Mouse (Mus musculus) embryonic fibroblast, embryonic 13.5 days (primary cell): Measurements from ENCODE around the gene Abca8a. TPM values are rescaled to one million over a fixed set of nuclear protein-coding genes. Genes with fewer than 3 reads are reported as not detected.
A peak's percentile ranks its signal among the peaks of the same experiment; 100 is the strongest.

ENCODE experiments used
- H3K27ac ChIP-seq: 2 replicates; pipeline ENCODE4 v1.5.1; 2012; ENCODE audit warnings: low read length, control low read depth, inconsistent platforms; ENCODE audit not compliant: insufficient read depth
- H3K4me1 ChIP-seq: 2 replicates; pipeline ENCODE4 v1.6.1; 2011; ENCODE audit warnings: low read length; ENCODE audit not compliant: control insufficient read depth, insufficient read depth
- H3K4me3 ChIP-seq: 2 replicates; pipeline ENCODE4 v1.5.1; 2011; ENCODE audit warnings: mild to moderate bottlenecking, control low read depth, low read length; ENCODE audit not compliant: insufficient read depth
- CTCF ChIP-seq: IDR thresholded peaks from 2 replicates; pipeline ENCODE4 v1.5.1; 2011; ENCODE audit warnings: mild to moderate bottlenecking, control low read depth, low read length, moderate library complexity, borderline replicate concordance; ENCODE audit not compliant: insufficient read depth
- POLR2A ChIP-seq: IDR thresholded peaks from 2 replicates; pipeline ENCODE4 v1.6.1; 2011; ENCODE audit warnings: low read depth, mild to moderate bottlenecking, control low read depth, low read length, moderate library complexity
- polyA plus RNA-seq: library from polyadenylated mRNA; stranded (reverse); fragments of >200 nt; gene quantifications from 2 replicates; pipeline ENCODE4 v1.2.4, GENCODE M21; 2011; ENCODE audit warnings: low read depth; ENCODE audit not compliant: missing spikeins, insufficient read length

Abca8a gene
- polyA plus RNA-seq, 1 experiment = 1.0 TPM

DNA sequence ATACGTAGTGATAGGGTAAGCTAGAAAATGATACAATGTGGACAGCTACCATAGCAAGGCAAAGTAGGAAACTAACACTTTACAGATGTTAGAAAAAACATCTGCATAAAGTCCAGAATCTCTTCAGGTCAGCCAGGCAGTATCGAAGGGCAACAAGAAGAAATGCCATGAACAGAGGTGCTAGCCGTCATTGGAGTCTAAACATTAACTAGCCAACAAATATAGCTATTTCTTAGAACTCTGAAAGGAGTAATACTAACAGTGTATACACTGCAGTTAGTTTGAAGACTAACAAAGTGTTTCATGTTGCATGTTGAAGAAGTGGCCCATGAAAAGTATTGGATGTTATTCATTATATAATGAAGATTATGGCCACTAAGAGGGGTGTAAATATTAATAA, 23.6 kb downstream of the Abca8a start:
- Histone ChIP-seq H3K4me3 (no peak overlapping the region), H3K4me1 (no peaks in the 10 kb centered on the region), H3K27ac (no peak overlapping the region)
- TF ChIP-seq POLR2A = no peak

GRCm38 (mm10) chr11:110061032-110061431, 34.7 kb downstream of the Abca8a start:
- no peaks in the 10 kb centered on the region; the same call in 1 of the 2 replicates for H3K4me1 ChIP-seq
- H3K27ac ChIP-seq = no peak overlapping the region
- no peak for TF ChIP-seq POLR2A
- TF ChIP-seq CTCF = no peak
- no peak overlapping the region for H3K4me3 ChIP-seq

DNA sequence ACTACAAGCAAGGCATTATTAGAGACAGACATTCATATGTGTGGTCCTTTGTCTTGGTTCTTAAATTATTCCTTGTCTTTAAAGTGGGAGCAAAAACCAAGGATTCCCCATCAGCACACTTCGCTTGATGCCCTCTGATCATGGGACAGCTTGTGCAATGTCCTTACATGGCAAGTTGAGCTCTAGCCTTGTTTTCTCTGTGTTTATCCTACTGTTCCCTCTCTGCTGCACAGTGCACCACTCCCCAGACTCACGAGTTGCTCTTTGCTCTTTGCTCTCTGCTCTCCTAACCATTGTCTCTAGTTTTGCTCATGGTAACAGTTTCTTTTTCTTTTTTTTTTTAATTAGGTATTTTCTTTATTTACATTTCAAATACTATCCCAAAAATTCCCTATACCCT, 35.7 kb downstream of the Abca8a start:
- H3K4me1 ChIP-seq = no peaks in the 10 kb centered on the region; the same call in 1 of the 2 replicates
- H3K4me3 ChIP-seq = no peak overlapping the region
- H3K27ac ChIP-seq = no peak overlapping the region
- TF ChIP-seq CTCF = no peak

- Histone ChIP-seq H3K4me3 (no peak overlapping the region), H3K4me1 (no peaks in the 10 kb centered on the region; the same call in 1 of the 2 replicates), H3K27ac (no peak overlapping the region)
- no peak for TF ChIP-seq CTCF
- TF ChIP-seq POLR2A = no peak
Measured at GRCm38 (mm10) chr11:110053681-110054080, 42.1 kb downstream of the Abca8a start.

GRCm38 (mm10) chr11:110037795-110038194, 58.0 kb downstream of the Abca8a start:
- TF ChIP-seq POLR2A (no peak), CTCF (no peak)
- H3K4me1 ChIP-seq = no peaks in the 10 kb centered on the region
- H3K27ac ChIP-seq = no peak overlapping the region
- no peak overlapping the region for H3K4me3 ChIP-seq

DNA sequence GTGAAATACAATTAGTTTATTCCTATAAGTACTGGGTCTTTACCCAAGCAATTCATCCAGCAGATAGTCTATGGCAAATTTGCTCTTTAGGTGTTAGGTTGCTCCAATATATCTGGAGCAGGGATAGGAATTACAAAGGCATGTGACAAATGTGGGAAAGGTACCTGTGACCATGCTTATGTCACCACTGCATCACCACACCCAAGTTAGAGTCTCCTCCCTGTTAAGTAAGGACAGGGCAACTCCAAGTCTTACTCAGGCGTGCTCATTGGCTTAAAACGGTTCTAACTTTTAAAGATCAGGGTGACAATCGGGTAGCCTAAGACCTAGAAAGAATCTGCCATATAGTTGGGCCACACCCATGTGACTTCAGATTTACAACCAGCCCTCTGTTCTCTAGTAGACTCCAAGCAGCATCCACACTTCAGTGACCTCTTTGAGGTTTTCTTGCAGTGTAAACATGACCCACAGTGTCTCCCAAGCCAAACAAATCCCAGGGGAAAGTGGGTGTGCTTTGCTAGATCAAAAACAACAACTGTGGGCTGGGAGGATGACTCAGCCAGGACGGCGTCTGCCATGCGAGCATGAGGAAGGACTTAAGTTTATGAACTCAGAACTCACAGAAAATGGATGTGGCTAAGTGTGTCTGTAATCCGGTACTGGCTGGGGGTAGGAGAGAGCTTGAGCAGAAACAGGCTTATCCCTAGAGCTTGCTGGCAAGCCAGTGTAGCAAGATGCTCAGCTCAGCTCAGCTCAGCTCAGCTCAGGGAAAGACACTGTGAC, 66.7 kb downstream of the Abca8a start:
- Histone ChIP-seq H3K4me1 (peaks cover 6% of the 10 kb centered on the region), H3K27ac (no peak overlapping the region), H3K4me3 (no peak overlapping the region)
- TF ChIP-seq CTCF (no peak), POLR2A (no peak)

- H3K4me3 ChIP-seq = no peak overlapping the region
- TF ChIP-seq POLR2A = no peak
- TF ChIP-seq CTCF = no peak
- no peaks in the 10 kb centered on the region for H3K4me1 ChIP-seq
- H3K27ac ChIP-seq = no peak overlapping the region
Measured at GRCm38 (mm10) chr11:110010836-110011546, 84.8 kb downstream of the Abca8a start.

DNA sequence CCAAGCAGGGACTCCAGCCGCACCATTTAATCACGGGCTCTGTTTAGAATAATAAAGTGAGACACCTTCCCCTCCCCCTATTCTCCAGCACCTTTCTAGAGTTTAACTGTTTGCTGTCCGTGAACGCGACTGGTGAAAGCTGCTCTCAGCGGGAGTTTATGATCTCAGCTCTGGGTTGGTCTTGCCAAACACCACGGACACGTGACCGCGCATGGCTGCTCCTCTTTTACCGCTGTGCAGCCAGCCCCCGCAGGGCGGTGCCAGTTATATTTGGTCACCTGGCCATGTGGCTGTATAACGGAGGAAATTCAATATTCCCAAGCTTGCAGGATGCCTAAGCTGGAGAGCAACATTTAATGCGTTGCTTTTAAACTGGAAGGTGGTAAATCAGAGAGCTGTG, 100.2 kb downstream of the Abca8a start, which contains the start of gene Abca8b:
Abca8b (minus strand) TSS at position 222 of the 400 bp plus-strand sequence.
- TF ChIP-seq CTCF (no peak), POLR2A (no peak)
- peak within 1 kb of the TSS; percentile 49 for H3K4me3 ChIP-seq
- no peak within 1 kb of the TSS for H3K27ac ChIP-seq
- H3K4me1 ChIP-seq = peaks cover 4% of the 10 kb centered on the region; the same call in 1 of the 2 replicates

DNA sequence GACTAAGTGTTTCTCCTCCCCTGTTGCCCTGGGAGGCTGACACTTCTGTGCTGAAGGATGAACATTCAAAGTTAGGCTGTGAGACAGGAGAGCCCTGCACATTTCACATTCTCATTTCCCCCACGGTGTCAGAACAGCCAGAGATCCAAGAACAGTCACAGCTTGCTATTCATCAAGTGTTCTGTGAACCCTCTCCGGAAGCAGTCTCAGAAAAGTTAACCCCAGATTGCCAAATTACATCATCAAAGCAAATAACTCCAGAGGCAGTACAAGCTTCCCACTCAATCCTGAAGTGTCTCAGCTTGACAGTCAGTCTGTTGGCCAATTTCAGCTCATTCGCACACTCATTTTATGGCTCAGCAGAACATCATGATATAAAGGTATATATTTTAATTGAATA, 100.8 kb downstream of the Abca8a start:
- Histone ChIP-seq H3K4me3 (no peak overlapping the region), H3K27ac (no peak overlapping the region), H3K4me1 (peaks cover 4% of the 10 kb centered on the region; the same call in 1 of the 2 replicates)

DNA sequence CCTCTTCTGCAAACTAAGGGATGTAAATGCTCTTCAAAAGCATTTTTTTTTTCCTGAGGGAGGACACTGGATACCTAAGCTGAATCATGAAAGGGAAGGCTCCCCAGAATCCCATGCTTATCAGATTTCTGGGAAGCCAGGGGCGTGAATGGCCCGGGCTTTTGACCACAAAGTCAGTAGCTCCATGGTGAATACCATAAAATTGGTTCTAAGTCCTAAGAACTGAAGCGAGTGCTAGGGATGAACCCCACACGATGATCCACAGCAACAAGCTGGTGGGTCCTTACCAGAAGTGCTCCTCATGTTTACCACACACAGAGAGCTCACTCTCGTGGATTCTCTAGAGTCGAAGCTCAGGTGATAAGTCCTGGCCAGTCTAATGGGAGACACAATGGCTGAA, 101.8 kb downstream of the Abca8a start:
- Histone ChIP-seq H3K27ac (no peak overlapping the region), H3K4me3 (no peak overlapping the region), H3K4me1 (peaks cover 4% of the 10 kb centered on the region; the same call in 1 of the 2 replicates)
- TF ChIP-seq CTCF = no peak
- TF ChIP-seq POLR2A = no peak

More for the DNA sequence above, 100.8 kb downstream of the Abca8a start:
- no peak for TF ChIP-seq POLR2A
- TF ChIP-seq CTCF = no peak

DNA sequence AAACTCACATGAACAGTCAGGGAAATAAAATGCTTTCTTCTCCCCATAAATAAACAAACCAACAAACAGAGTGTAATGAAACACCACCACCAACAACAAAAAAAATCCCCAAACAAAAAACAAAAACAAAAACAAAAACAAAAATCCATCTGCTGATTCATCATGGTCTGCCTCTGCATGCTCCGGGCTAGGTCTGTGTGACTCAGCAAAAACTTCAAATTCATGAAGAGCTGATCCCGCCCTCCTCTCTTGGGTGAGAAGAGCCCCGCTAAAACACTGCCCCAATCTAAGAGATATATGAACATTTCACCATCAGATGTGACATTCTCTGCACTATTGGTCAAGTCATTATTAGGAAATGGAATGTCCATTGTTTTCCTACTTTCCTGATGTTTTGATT, 104.5 kb downstream of the Abca8a start:
- Histone ChIP-seq H3K4me3 (no peak overlapping the region), H3K27ac (no peak overlapping the region), H3K4me1 (peaks cover 4% of the 10 kb centered on the region; the same call in 1 of the 2 replicates)
- TF ChIP-seq CTCF (no peak), POLR2A (no peak)
